15 mouse cellular contexts compared by ENCODE assay signal in the genomic region with DNA sequence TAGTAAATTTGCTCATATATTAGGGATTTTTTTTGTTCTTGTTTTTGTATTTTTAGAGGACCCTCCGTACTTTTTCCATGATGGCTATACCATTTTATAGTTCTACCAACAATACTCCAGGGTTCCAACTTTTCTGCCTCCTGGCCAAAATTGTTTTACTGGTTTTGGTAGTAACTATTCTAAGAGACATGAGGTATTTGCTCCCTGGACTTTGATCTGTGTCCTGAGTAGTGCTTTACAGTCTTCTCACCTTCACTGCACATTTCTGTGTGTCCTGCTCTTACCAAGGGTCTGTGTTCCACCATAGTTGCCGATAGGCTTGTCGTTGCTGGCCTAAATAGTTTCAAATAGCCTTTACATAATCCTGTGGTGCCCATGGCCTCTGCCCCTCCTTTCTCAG. TPM values are rescaled to one million over a fixed set of nuclear protein-coding genes. Genes with fewer than 3 reads are reported as not detected.
DNase-seq lines count a peak whose midpoint lies in the region; ATAC-seq and TF ChIP-seq lines count a peak whose summit lies in the region.
"Had no signal": no experiment of that assay in that cellular context is flagged by ENCODE, and none has a peak within 500 bp of the region (broad histone marks: within the 10 kb centered on the region; RNA-seq: fewer than 3 reads in every experiment).

No protein-coding gene starts in this region.

- no peak overlapping the region for H3K4me3 ChIP-seq in heart, embryonic 11.5 days (ENCODE audit: low read depth, low read length)
- H3K4me3 ChIP-seq in intestine, embryonic 16.5 days (ENCODE audit: low read length): no peak overlapping the region
- H3K4me3 ChIP-seq in intestine, embryonic 15.5 days (replicated peaks): no peak overlapping the region
- no peak overlapping the region for H3K4me3 ChIP-seq in lung, embryonic 14.5 days (ENCODE audit: low read depth, low read length)
- no peak overlapping the region for H3K4me3 ChIP-seq in stomach, embryonic 16.5 days (replicated peaks; ENCODE audit: low read length)
- H3K4me3 ChIP-seq: layer of hippocampus, adult 2 months; midbrain, embryonic 12.5 days had no signal

- no peaks in the 10 kb centered on the region for H3K27me3 ChIP-seq in heart, embryonic 11.5 days (ENCODE audit: control insufficient read depth, insufficient read depth, low read length)
- no peaks in the 10 kb centered on the region for H3K27me3 ChIP-seq in intestine, embryonic 16.5 days (replicated peaks; ENCODE audit: control insufficient read depth, insufficient read depth, low read length)
- no peaks in the 10 kb centered on the region for H3K27me3 ChIP-seq in intestine, embryonic 15.5 days (replicated peaks)
- H3K27me3 ChIP-seq in lung, embryonic 14.5 days (ENCODE audit: insufficient read depth, low read length): no peaks in the 10 kb centered on the region
- no peaks in the 10 kb centered on the region for H3K27me3 ChIP-seq in stomach, embryonic 16.5 days (ENCODE audit: control insufficient read depth, insufficient read depth, low read length)

- no peaks in the 10 kb centered on the region for H3K9me3 ChIP-seq in heart, embryonic 11.5 days (replicated peaks; ENCODE audit: control insufficient read depth, low read length)
- H3K9me3 ChIP-seq in intestine, embryonic 16.5 days (ENCODE audit: control insufficient read depth, low read length): no peaks in the 10 kb centered on the region
- no peaks in the 10 kb centered on the region for H3K9me3 ChIP-seq in intestine, embryonic 15.5 days
- H3K9me3 ChIP-seq in lung, embryonic 14.5 days (ENCODE audit: low read depth, low read length): no peaks in the 10 kb centered on the region
- H3K9me3 ChIP-seq in stomach, embryonic 16.5 days (replicated peaks; ENCODE audit: control insufficient read depth, low read length): no peaks in the 10 kb centered on the region
- H3K9me3 ChIP-seq: midbrain, embryonic 12.5 days had no signal

- no peak for DNase-seq in heart, adult 8-10 months (ENCODE audit: low spot score)
- DNase-seq in lung, embryonic 14.5 days: no peak
- DNase-seq in lung, postnatal 25 days (ENCODE audit: low spot score): no peak
- DNase-seq: spleen, adult 18-20 months; thymus, postnatal 36 days had no signal

- no peak for TF ChIP-seq CTCF in lung, embryonic 14.5 days (IDR thresholded peaks at IDR 0.05; ENCODE audit: low read depth)

- peak overlapping the region; percentile 23 for H3K4me2 ChIP-seq in heart, embryonic 11.5 days
- no peak overlapping the region for H3K4me2 ChIP-seq in intestine, embryonic 16.5 days (ENCODE audit: low read depth, low read length)
- no peak overlapping the region for H3K4me2 ChIP-seq in intestine, embryonic 15.5 days (replicated peaks)
- peak overlapping the region; percentile 37 for H3K4me2 ChIP-seq in lung, embryonic 14.5 days
- H3K4me2 ChIP-seq in stomach, embryonic 16.5 days (ENCODE audit: low read depth, low read length): no peak overlapping the region
- H3K4me2 ChIP-seq: midbrain, embryonic 12.5 days had no signal

- H3K36me3 ChIP-seq in heart, embryonic 11.5 days (ENCODE audit: control insufficient read depth, insufficient read depth, low read length): peaks cover 3% of the 10 kb centered on the region; the same call in 1 of the 2 replicates
- no peaks in the 10 kb centered on the region for H3K36me3 ChIP-seq in intestine, embryonic 16.5 days (ENCODE audit: control insufficient read depth, insufficient read depth, low read length)
- no peaks in the 10 kb centered on the region for H3K36me3 ChIP-seq in intestine, embryonic 15.5 days
- peaks cover 18% of the 10 kb centered on the region for H3K36me3 ChIP-seq in lung, embryonic 14.5 days (ENCODE audit: insufficient read depth)
- no peaks in the 10 kb centered on the region for H3K36me3 ChIP-seq in stomach, embryonic 16.5 days (ENCODE audit: control insufficient read depth, insufficient read depth, low read length)
- H3K36me3 ChIP-seq: midbrain, embryonic 12.5 days had no signal

- 72% methylated on average over 3 of the region's 3 CpGs for WGBS in heart, embryonic 11.5 days (ENCODE audit: insufficient replicate concordance)
- WGBS in intestine, embryonic 16.5 days: 75% methylated on average over 3 of the region's 3 CpGs
- 82% methylated on average over 3 of the region's 3 CpGs for WGBS in intestine, embryonic 15.5 days
- WGBS in lung, embryonic 14.5 days: 56% methylated on average over 3 of the region's 3 CpGs
- WGBS in stomach, embryonic 16.5 days: 81% methylated on average over 3 of the region's 3 CpGs

- no peak overlapping the region for H3K9ac ChIP-seq in heart, embryonic 11.5 days (ENCODE audit: low read depth, low read length)
- no peak overlapping the region for H3K9ac ChIP-seq in intestine, embryonic 16.5 days (ENCODE audit: low read depth, low read length)
- no peak overlapping the region for H3K9ac ChIP-seq in intestine, embryonic 15.5 days
- no peak overlapping the region for H3K9ac ChIP-seq in lung, embryonic 14.5 days
- 0 out of 2 replicates have a peak overlapping the region, but pooled peaks have one; percentile 28 for H3K9ac ChIP-seq in stomach, embryonic 16.5 days (ENCODE audit: low read length)
- H3K9ac ChIP-seq: midbrain, embryonic 12.5 days had no signal

- H3K4me1 ChIP-seq in heart, embryonic 11.5 days (ENCODE audit: control insufficient read depth, insufficient read depth, low read length): peaks cover 32% of the 10 kb centered on the region
- peaks cover 31% of the 10 kb centered on the region for H3K4me1 ChIP-seq in intestine, embryonic 16.5 days (ENCODE audit: control insufficient read depth, insufficient read depth, low read length)
- H3K4me1 ChIP-seq in intestine, embryonic 15.5 days (replicated peaks): peaks cover 33% of the 10 kb centered on the region
- H3K4me1 ChIP-seq in lung, embryonic 14.5 days (ENCODE audit: insufficient read depth): peaks cover 38% of the 10 kb centered on the region
- peaks cover 34% of the 10 kb centered on the region for H3K4me1 ChIP-seq in stomach, embryonic 16.5 days (ENCODE audit: control insufficient read depth, insufficient read depth, low read length)

- peak overlapping the region; percentile 84 for H3K27ac ChIP-seq in heart, embryonic 11.5 days (ENCODE audit: low read depth, low read length)
- H3K27ac ChIP-seq in intestine, embryonic 16.5 days (ENCODE audit: low read length): 0 out of 2 replicates have a peak overlapping the region, but pooled peaks have one; percentile 3
- H3K27ac ChIP-seq in intestine, embryonic 15.5 days: no peak overlapping the region
- peak overlapping the region; percentile 95 for H3K27ac ChIP-seq in lung, embryonic 14.5 days (ENCODE audit: low read depth)
- peak overlapping the region; percentile 54; the same call in 1 of the 2 replicates for H3K27ac ChIP-seq in stomach, embryonic 16.5 days (ENCODE audit: low read length)
- H3K27ac ChIP-seq: layer of hippocampus, adult 2 months; macrophage; midbrain, embryonic 12.5 days had no signal

- no peak for ATAC-seq in heart, embryonic 11.5 days (replicated peaks; ENCODE audit: insufficient number of reproducible peaks, low FRiP score, low TSS enrichment)
- no peak for ATAC-seq in intestine, embryonic 16.5 days
- no peak for ATAC-seq in intestine, embryonic 15.5 days
- no peak for ATAC-seq in lung, embryonic 14.5 days (ENCODE audit: insufficient read depth)
- ATAC-seq in stomach, embryonic 16.5 days (ENCODE audit: insufficient read depth, low FRiP score): no peak
- ATAC-seq: activated CD4-positive, CD25-positive, alpha-beta regulatory T cell, adult 4 months; forebrain, embryonic 16.5 days had no signal

RNA-seq across cellular contexts. Expression of gene Fads3, which starts 3.0 kb away (rescaled TPM):
- polyA plus RNA-seq in heart, embryonic 11.5 days (2014; fragmentation: Nextera tagmentation; extraction: Ambion mirVana): 15.8 and 17.9 TPM in 2 replicates
- total RNA-seq in heart, adult 8-10 months (2022): 10 to 100 TPM; 34.9 to 43.8 (median 37.4) TPM
- polyA plus RNA-seq in intestine, embryonic 16.5 days (2015; fragmentation: Nextera tagmentation; extraction: Ambion mirVana): 12.4 and 13.0 TPM in 2 replicates
- polyA plus RNA-seq in intestine, embryonic 15.5 days (2015; fragmentation: Nextera tagmentation; extraction: Ambion mirVana): 15.1 and 16.3 TPM in 2 replicates
- polyA plus RNA-seq in lung, embryonic 14.5 days (2014; fragmentation: Nextera tagmentation; extraction: Ambion mirVana): 31.1 and 38.8 TPM in 2 replicates
- 18.9 and 22.5 TPM in 2 replicates for polyA plus RNA-seq in stomach, embryonic 16.5 days (2015; fragmentation: Nextera tagmentation; extraction: Ambion mirVana)
- polyA plus RNA-seq: activated CD4-positive, CD25-positive, alpha-beta regulatory T cell, adult 4 months had no signal

RNA-seq across cellular contexts. Expression of gene Rab3il1, which starts 36.9 kb away (rescaled TPM):
- polyA plus RNA-seq in heart, embryonic 11.5 days (2014; fragmentation: Nextera tagmentation; extraction: Ambion mirVana): 50.8 and 54.0 TPM in 2 replicates
- total RNA-seq in heart, adult 8-10 months (2022): 1 to 10 TPM; 6.3 to 8.1 (median 7.5) TPM
- polyA plus RNA-seq in intestine, embryonic 16.5 days (2015; fragmentation: Nextera tagmentation; extraction: Ambion mirVana): 45.7 and 48.8 TPM in 2 replicates
- polyA plus RNA-seq in intestine, embryonic 15.5 days (2015; fragmentation: Nextera tagmentation; extraction: Ambion mirVana): 34.7 and 35.0 TPM in 2 replicates
- 30.9 and 34.0 TPM in 2 replicates for polyA plus RNA-seq in lung, embryonic 14.5 days (2014; fragmentation: Nextera tagmentation; extraction: Ambion mirVana)
- polyA plus RNA-seq in stomach, embryonic 16.5 days (2015; fragmentation: Nextera tagmentation; extraction: Ambion mirVana): 33.7 and 38.1 TPM in 2 replicates

RNA-seq across cellular contexts. Expression of gene Best1, which starts 36.9 kb away (rescaled TPM):
- polyA plus RNA-seq in heart, embryonic 11.5 days (2014; fragmentation: Nextera tagmentation; extraction: Ambion mirVana): 0.10 and 0.41 TPM in 2 replicates
- total RNA-seq in heart, adult 8-10 months (2022): under 1 TPM in 2 of 4 experiments, not detected in 2; 0.14 to 0.65 TPM
- 0.42 and 0.72 TPM in 2 replicates for polyA plus RNA-seq in intestine, embryonic 16.5 days (2015; fragmentation: Nextera tagmentation; extraction: Ambion mirVana)
- 0.50 and 0.58 TPM in 2 replicates for polyA plus RNA-seq in intestine, embryonic 15.5 days (2015; fragmentation: Nextera tagmentation; extraction: Ambion mirVana)
- polyA plus RNA-seq in lung, embryonic 14.5 days (2014; fragmentation: Nextera tagmentation; extraction: Ambion mirVana): 1.0 and 1.4 TPM in 2 replicates
- polyA plus RNA-seq in stomach, embryonic 16.5 days (2015; fragmentation: Nextera tagmentation; extraction: Ambion mirVana): 0.61 and 0.64 TPM in 2 replicates
- total RNA-seq: granulocyte monocyte progenitor cell, adult 5-6 weeks had no signal
- polyA plus RNA-seq: activated CD4-positive, CD25-positive, alpha-beta regulatory T cell, adult 4 months had no signal

RNA-seq across cellular contexts. Expression of gene Fth1, which starts 58.0 kb away (rescaled TPM):
- polyA plus RNA-seq in heart, embryonic 11.5 days (2014; fragmentation: Nextera tagmentation; extraction: Ambion mirVana): 1,994 and 2,294 TPM in 2 replicates
- 1,000 to 10,000 TPM; 2,773 to 3,210 (median 2,950) TPM for total RNA-seq in heart, adult 8-10 months (2022)
- polyA plus RNA-seq in intestine, embryonic 16.5 days (2015; fragmentation: Nextera tagmentation; extraction: Ambion mirVana): 2,278 and 2,351 TPM in 2 replicates
- polyA plus RNA-seq in intestine, embryonic 15.5 days (2015; fragmentation: Nextera tagmentation; extraction: Ambion mirVana): 1,893 and 1,941 TPM in 2 replicates
- polyA plus RNA-seq in lung, embryonic 14.5 days (2014; fragmentation: Nextera tagmentation; extraction: Ambion mirVana): 1,651 and 1,692 TPM in 2 replicates
- 1,902 and 2,108 TPM in 2 replicates for polyA plus RNA-seq in stomach, embryonic 16.5 days (2015; fragmentation: Nextera tagmentation; extraction: Ambion mirVana)

Comparison
In these comparisons a context has a peak if more than half of its experiments do, and no peak if none do; other contexts are left out.
1. H3K4me2 ChIP-seq: peak in heart, embryonic 11.5 days (single experiment) and lung, embryonic 14.5 days (single experiment); none in intestine, embryonic 16.5 days (single experiment), intestine, embryonic 15.5 days (single experiment) and stomach, embryonic 16.5 days (single experiment).